Mouse (Mus musculus) brain, embryonic 14.5 days (tissue): Measurements from ENCODE around the gene Nrf1. TPM values are rescaled to one million over a fixed set of nuclear protein-coding genes. Genes with fewer than 3 reads are reported as not detected.

Experiments
- DNase-seq: peaks from one replicate; pipeline ENCODE4 v3.0.0-alpha.2; 2011; ENCODE audit warnings: low read depth
- CTCF ChIP-seq: fragments of 200-500 bp; IDR thresholded peaks from 2 replicates; pipeline ENCODE4 v1.5.1; 2012; ENCODE audit warnings: inconsistent platforms, mild to moderate bottlenecking, moderate library complexity, borderline replicate concordance; ENCODE audit not compliant: insufficient read depth, insufficient read length; ENCODE audit errors: extremely low read depth
- POLR2A ChIP-seq: fragments of 200-500 bp; IDR thresholded peaks from 2 replicates; pipeline ENCODE4 v1.6.1; 2012; ENCODE audit warnings: mild to moderate bottlenecking, inconsistent platforms, borderline replicate concordance; ENCODE audit not compliant: poor library complexity, insufficient read depth, insufficient read length, severe bottlenecking; ENCODE audit errors: extremely low read depth
- polyA plus RNA-seq: library from polyadenylated mRNA; depleted of rRNA; stranded (reverse); fragments of >200 nt; gene quantifications from 2 replicates; pipeline ENCODE4 v1.2.3, GENCODE M21; 2012

Nrf1 gene
- polyA plus RNA-seq, 1 experiment, result 60.8 TPM

DNA sequence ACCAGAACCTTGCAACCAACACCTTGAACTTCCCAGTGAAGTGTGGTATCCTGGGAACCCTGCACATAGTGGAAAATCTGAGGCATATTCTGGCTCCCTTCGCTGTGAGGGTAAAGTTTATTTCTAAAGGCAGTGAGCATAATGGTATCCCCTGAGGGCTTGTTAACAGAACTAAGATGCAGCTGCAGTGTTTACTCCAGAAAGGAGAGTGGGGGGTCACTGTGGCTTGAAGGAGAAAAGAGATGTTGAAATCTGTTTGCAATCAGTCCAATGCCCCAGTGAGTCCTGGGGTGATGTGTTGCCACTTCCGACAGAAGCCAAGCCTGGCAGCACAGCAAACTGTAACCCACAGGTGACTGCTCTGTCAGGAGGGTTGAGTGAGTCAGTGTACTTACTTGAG lies 73.4 kb downstream of the Nrf1 start:
- TF ChIP-seq POLR2A (no peak), CTCF (no peak)
- DNase-seq, result no peak

DNA sequence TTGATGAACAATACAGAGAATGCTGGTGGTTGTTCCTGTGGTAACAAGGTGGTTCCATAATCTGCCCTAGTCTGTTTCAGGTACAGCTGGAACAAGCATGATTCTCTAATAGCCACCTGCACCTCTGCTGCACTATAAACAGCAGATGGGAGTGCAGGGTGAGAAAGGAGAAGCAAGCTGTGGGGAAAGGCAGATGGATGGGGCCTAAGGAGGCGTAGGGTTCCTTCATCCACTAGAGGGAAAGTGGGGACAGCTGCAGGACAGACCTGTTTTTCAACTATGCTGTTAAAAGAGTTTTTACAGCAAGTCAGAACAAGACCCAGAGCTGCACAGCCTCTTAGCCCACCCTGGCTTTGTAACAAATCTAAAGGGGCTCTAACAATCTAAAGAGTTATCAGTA lies 73.8 kb downstream of the Nrf1 start:
- no peak for TF ChIP-seq POLR2A
- no peak for TF ChIP-seq CTCF

DNA sequence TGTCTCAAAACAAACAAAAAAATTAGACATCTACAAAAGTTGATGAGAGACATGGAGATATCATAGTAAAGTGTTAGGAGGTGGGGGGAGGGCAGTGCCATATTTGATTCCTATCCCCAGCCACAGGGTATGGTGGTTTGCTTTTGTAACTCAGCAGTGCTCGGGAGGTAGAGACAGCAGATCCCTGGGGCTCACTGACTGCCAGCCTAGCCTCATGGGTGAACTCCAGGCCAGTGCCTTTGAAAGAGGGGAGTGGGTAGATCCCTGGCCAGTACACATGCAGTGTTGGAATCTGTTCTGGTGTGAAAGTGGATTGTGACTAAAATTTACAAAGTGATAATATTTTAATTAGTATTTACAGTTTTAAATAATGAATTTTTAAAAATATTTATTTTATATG lies 75.6 kb downstream of the Nrf1 start:
- TF ChIP-seq POLR2A (no peak), CTCF (no peak)
- no peak for DNase-seq

More for the DNA sequence above, 73.8 kb downstream of the Nrf1 start:
- DNase-seq, result no peak

DNA sequence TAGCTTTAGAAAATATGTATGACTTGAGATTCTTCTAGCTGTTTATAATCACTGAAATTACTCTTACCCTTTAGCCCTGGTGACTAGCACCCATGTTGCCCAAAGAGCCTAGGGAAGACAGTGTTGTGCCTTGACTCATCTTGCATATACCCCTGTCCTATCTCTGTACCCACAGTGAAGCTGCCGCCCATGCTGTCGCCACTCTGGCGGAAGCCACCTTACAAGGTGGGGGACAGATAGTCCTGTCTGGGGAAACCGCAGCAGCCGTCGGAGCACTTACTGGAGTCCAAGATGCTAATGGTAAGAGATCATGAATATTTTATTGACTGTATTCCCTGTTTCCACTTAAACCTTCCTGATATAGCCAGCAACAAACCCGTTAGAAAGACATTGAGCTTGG lies 78.3 kb downstream of the Nrf1 start:
- no peak for DNase-seq
- TF ChIP-seq CTCF, result no peak

DNA sequence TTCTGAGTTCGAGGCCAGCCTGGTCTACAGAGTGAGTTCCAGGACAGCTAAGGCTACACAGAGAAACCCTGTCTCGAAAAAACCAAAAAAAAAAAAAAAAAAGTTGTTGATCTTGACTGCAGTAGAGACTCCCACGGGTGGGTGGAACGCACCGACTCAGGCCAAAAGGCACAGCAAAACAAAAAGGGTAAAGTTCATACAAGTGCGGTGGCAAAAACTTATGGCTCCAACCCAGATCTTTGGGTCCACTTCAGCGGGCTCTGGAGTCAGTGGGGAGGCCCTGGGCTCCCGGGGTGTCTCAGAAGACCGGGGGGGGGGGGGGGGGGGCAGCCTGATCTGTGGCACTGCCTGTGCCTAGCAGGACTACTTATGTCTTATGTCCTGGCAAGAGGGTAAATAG lies 79.0 kb downstream of the Nrf1 start:
- TF ChIP-seq POLR2A, result no peak
- TF ChIP-seq CTCF, result no peak
- DNase-seq, result no peak

DNA sequence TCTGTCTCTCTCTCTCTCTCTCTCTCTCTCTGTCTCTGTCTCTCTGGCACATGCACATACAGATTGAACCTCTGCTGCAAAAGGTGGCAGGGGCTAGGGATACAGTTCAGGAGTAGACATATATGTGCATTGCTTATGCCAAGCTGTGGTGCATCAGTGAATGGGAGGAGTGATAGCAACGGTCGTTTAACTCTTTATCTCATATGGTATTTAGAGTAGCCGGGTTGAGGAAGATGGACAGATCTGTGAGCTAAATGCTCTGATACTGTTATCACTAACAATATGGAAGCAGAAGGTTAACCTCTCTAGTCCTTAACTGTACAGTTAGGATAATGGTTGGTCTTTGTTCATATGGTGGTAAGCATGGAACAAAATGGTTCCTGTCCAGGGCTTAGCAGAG lies 84.6 kb downstream of the Nrf1 start:
- TF ChIP-seq POLR2A, result no peak
- no peak for TF ChIP-seq CTCF

DNA sequence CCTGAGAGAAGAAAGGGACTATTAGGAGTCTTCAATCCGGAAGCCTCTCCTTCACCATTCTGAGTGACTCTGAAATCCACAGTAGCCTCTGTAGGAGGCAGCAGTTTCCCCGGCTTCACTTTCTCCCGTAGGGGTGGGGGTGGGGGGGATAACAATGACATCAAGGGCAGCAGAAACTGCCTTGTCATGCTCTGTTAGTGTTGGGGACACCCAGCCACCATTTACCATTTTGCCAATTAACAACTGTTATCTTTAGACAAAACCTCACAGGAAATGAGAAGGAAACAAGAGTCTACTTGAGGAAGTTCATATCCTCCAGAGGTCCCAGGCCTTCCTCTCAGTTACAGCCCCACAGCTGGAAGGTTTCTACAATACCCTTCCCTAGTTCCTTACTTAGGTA lies 87.8 kb downstream of the Nrf1 start:
- TF ChIP-seq CTCF (no peak), POLR2A (no peak)
- no peak for DNase-seq

More for the DNA sequence above, 84.6 kb downstream of the Nrf1 start:
- no peak for DNase-seq

DNA sequence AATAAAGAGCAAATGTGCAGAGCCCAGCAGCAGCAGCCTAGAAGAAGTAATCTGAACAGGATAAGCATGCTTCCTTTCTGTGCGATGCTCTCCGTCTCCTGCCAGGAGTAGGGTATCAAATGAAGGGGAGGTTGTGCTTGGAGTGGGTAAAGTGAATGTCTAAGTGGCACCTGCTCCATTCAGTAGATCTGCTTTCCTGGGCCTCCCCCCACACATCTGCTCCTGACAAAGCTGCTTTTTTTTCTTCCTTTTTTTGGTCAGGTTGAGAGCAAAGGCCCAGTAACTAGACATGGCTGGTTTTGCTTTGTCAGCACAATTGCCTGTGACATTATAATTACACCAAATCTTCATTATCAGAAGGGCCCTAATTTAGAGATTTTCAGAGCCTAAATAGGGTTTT lies 89.4 kb downstream of the Nrf1 start:
- no peak for TF ChIP-seq CTCF
- TF ChIP-seq POLR2A, result no peak
- peak; percentile 67 for DNase-seq

DNA sequence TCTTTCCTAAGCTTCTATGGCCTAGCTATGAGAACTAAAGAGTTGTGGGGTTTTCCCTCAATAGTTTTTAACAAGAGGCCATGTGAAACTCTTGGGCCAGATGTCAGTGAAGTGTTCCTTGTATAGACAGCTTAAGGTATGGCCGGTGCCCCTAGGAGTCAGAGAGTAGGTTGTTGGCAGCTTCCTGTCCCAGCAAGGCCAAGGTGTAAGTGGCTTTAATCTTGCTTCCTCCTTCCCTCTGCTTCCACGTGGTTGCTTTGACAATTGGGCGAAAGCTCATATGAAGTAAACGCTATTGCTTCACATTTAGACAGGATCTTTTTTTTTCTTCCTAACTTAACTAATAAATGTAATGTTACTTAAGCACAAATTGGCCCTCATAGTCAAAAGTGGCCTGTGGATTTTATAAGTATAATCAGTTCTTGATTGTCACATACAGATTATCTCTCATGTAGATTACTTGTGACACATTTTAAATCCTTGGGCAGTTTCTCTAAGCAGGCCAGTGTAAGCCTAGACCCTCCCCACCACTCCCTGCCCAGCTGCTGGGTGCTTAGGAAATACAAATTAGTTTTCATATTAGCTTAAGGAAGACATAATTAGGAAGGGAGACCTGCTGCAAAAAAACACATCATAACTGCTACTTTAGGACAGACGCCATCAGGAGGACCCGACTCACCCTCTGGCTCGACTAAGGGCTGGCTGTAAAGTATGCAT lies 91.7 kb downstream of the Nrf1 start:
- no peak for DNase-seq
- TF ChIP-seq CTCF, result no peak
- no peak for TF ChIP-seq POLR2A

DNA sequence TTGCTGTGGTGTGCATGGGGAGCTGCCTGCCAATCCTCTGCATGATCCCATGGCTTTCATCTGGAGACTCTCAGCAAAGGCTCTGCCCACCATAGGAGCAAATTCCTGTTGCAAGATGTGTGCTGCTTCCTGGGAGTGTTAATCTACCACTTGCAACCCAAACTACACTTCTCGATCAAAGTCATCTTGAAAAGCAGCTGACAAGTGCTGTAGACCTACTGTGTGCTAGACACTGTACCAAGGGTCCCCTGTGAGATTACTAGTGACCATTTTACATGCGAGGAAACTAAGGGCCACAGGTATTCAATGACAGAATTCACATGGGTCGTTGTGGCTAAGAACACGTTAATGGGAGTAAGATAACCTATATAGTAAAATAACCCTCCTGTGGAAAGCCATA lies 95.5 kb downstream of the Nrf1 start:
- no peak for TF ChIP-seq POLR2A
- DNase-seq, result no peak

DNA sequence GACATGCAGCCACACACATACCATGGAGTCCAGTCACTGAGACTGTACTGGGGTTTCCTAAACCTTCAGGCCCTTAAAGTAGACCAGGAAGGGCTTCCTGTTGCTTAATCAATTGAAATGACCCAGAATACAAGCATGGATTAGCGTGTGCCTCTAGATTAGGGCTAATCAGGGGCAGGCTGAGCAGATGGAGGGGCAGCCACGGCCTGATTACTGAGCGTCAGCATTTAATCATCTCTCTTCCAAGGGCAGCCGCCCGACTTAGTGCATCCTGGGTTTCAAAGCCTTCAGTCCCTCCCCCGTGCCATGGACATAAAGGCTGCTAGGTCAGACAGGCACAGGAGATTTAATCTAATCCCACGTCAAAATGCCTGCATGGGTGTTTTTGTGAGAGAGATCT lies 99.3 kb downstream of the Nrf1 start:
- DNase-seq, result peak; percentile 25
- TF ChIP-seq CTCF (no peak), POLR2A (no peak)

DNA sequence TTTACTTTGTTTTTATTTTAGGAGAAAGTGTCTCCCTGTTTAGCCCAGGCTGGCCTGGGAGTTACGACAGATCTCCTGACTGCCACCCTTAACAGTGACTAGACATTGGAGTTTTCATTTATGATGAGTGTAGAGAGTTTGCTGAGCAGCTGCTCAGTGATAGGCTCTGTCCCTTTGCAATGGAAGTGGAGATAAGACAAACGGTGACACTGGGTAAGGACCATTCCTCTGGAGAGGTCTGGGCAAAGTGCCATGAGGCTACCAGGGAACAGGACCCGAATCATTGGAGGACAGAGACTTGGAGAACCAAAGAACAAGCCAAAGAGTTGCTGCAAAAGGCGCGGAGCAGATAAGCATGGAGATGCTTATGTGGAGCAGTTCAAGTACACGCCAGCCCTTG lies 100.0 kb downstream of the Nrf1 start:
- TF ChIP-seq POLR2A (no peak), CTCF (no peak)
- no peak for DNase-seq
